Mouse (Mus musculus) liver, postnatal 0 days (tissue): ENCODE results near the gene Znrf3.

ENCODE experiments used
- CTCF ChIP-seq: sonication (generic); IDR thresholded peaks from 2 replicates; pipeline ENCODE4 v1.5.1; 2016; ENCODE audit warnings: antibody characterized with exemption, low read depth
- EP300 ChIP-seq: IDR thresholded peaks from 2 replicates; pipeline ENCODE4 v1.6.1; 2016; ENCODE audit warnings: antibody characterized with exemption, low read depth, mild to moderate bottlenecking

GRCm38 (mm10) chr11:5289826-5290580 is 154.6 kb downstream of the Znrf3 start:
- TF ChIP-seq EP300 (no peak), CTCF (no peak)
